Mouse (Mus musculus): ENCODE measurements around the gene Abr.

- 0 out of 2 replicates have a peak, but pooled peaks have one; percentile 8 for TF ChIP-seq CTCF (IDR thresholded peaks at IDR 0.05; ENCODE audit: borderline replicate concordance, insufficient read depth, low read depth, low read length)
- TF ChIP-seq POLR2A (IDR thresholded peaks at IDR 0.05; ENCODE audit: borderline replicate concordance, insufficient read depth, low read length), result no peak
Observed at GRCm38 (mm10) chr11:76537401-76537800, 84.7 kb downstream of the Abr start.

All from cerebellum, adult 2 months (tissue).